Mouse (Mus musculus) testis, postnatal 10 days (tissue): ENCODE measurements at regions not wholly inside any gene's neighbourhood (a gene's known extent, or its start where the extent isn't known, plus 50 kb on each side); places are given as distances from the start of the nearest gene placed in this dataset.

Experiments used
- DNase-seq: peaks from one replicate; pipeline ENCODE4 v3.0.0; 2021; ENCODE audit warnings: low spot score

GRCm38 (mm10) chr14:104827404-104827803 lies 305.0 kb upstream of the Rnf219 start:
- no peak for DNase-seq

GRCm38 (mm10) chr14:104824926-104825325 lies 302.5 kb upstream of the Rnf219 start:
- no peak for DNase-seq

GRCm38 (mm10) chr14:104824224-104824623 lies 301.8 kb upstream of the Rnf219 start:
- no peak for DNase-seq

- no peak for DNase-seq
Measured at GRCm38 (mm10) chr14:104821903-104822573, 299.6 kb upstream of the Rnf219 start.

- DNase-seq: no peak
Measured at GRCm38 (mm10) chr14:104819106-104819505, 296.7 kb upstream of the Rnf219 start.

GRCm38 (mm10) chr14:104813977-104814584 lies 291.6 kb upstream of the Rnf219 start:
- peak; percentile 83 for DNase-seq

GRCm38 (mm10) chr14:104812006-104812405 lies 289.6 kb upstream of the Rnf219 start:
- no peak for DNase-seq

- DNase-seq: no peak
Measured at GRCm38 (mm10) chr14:104805332-104805731, 282.9 kb upstream of the Rnf219 start.

GRCm38 (mm10) chr14:104796348-104796965 lies 274.0 kb upstream of the Rnf219 start:
- DNase-seq: no peak

GRCm38 (mm10) chr14:104789346-104789745 lies 266.9 kb upstream of the Rnf219 start:
- no peak for DNase-seq

GRCm38 (mm10) chr14:104785066-104785465 lies 262.6 kb upstream of the Rnf219 start:
- DNase-seq: no peak

GRCm38 (mm10) chr14:104769938-104770337 lies 247.5 kb upstream of the Rnf219 start:
- no peak for DNase-seq

GRCm38 (mm10) chr14:104734213-104734612 lies 211.8 kb upstream of the Rnf219 start:
- no peak for DNase-seq

GRCm38 (mm10) chr14:104732036-104732435 lies 209.6 kb upstream of the Rnf219 start:
- DNase-seq: no peak

GRCm38 (mm10) chr14:104731319-104731995 lies 209.0 kb upstream of the Rnf219 start:
- DNase-seq: no peak

- peak; percentile 75 for DNase-seq
Measured at GRCm38 (mm10) chr14:104715651-104716050, 193.2 kb upstream of the Rnf219 start.

- no peak for DNase-seq
Measured at GRCm38 (mm10) chr14:104702283-104702893, 179.9 kb upstream of the Rnf219 start.

- no peak for DNase-seq
Measured at GRCm38 (mm10) chr14:104698962-104699361, 176.5 kb upstream of the Rnf219 start.

- DNase-seq: no peak
Measured at GRCm38 (mm10) chr14:104695101-104695500, 172.7 kb upstream of the Rnf219 start.

GRCm38 (mm10) chr14:104694174-104694803 lies 171.8 kb upstream of the Rnf219 start:
- no peak for DNase-seq

- no peak for DNase-seq
Measured at GRCm38 (mm10) chr14:104692616-104693015, 170.2 kb upstream of the Rnf219 start.

- no peak for DNase-seq
Measured at GRCm38 (mm10) chr14:104688440-104688839, 166.0 kb upstream of the Rnf219 start.
